Mouse (Mus musculus): ENCODE measurements at regions not wholly inside any gene's neighbourhood (a gene's known extent, or its start where the extent isn't known, plus 50 kb on each side); places are given as distances from the start of the nearest gene placed in this dataset.
A peak's percentile ranks its signal among the peaks of the same experiment; 100 is the strongest.
"Not testable (repeated sequence)": the region's sequence is repeated elsewhere in the genome, so short reads cannot be mapped to it uniquely, and the experiment has no call there.

DNA sequence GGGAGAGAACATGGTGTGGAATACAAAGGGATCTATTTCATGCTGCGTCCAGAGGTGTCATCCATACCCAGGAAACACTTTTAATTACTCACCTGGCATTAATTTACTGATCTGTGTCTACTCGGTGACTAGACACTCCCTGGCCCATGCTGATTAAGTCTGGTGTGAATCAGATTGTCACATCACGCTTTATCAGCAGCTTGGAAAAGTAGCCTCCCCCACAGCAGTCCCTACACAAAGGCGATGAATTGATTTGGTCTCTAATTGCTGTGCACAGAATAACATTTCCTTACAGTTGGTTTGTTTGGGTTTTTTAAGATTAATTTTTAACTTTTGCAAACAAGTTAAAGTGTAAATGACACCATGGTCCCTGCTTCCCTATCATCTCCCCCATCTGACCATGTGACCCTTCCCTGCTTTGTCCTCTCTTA is 484.7 kb upstream of the Gulo start:
- no peak for DNase-seq (ENCODE audit: low spot score in 2 of 2)

DNA sequence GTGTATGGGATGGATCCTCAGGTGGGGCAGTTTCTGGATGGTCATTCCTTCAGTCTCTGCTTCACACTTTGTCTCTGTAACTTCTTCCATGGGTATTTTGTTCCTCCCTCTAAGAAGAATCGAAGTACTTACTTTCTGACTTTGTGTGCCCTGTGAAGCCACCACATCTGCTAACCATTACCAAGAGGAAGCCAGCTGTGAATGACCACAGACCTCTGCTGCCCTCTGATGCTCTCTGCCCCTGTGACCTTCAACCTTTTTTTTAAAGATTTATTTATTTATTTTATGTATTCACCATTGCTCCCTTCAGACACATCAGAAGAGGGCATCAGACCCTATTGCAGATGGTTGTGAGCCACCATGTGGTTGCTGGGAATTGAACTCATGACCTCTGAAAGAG is 475.7 kb upstream of the Gulo start:
- DNase-seq (ENCODE audit: low spot score in 2 of 2) = not testable (repeated sequence)

DNA sequence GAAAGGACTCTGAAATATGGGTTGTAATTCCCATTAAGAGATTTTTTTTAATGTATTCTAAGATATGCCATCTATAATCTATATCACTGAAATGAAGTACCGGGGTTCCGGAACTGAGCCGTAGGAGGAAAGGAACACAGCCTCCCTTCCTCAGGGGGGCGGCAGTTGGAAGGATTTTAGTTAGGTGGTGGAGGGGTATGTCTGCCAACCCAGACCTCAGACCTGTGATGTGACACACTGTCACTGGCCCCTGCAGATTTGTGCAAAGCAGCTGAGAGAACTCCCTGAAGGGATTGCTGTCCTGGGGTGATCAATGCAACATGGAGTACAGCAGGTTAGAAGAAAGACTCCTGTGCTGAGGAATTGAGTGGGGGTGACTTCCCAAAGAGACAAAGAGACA is 470.2 kb upstream of the Gulo start:
- no peak for DNase-seq (ENCODE audit: low spot score in 2 of 2)

DNA sequence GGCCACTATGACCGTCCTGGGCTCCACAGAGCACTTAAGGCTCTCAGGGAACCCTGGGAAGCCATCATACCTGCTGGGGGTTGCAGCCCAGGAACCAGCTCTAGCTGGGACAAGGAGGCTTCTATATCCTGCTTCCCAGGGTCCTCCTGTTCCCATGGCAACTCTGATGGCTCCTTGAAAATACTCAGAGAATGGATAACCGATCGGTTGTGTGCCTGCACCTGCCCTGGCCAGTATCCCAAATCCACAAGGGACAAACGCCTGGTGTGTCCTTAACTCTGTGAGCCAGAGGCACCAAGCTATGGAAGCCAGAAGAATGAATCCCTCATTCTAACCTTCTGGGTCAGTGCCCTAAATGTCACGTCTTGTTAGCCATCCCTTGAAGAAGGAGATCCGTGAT is 469.6 kb upstream of the Gulo start:
- no peak for DNase-seq (ENCODE audit: low spot score in 2 of 2)

DNA sequence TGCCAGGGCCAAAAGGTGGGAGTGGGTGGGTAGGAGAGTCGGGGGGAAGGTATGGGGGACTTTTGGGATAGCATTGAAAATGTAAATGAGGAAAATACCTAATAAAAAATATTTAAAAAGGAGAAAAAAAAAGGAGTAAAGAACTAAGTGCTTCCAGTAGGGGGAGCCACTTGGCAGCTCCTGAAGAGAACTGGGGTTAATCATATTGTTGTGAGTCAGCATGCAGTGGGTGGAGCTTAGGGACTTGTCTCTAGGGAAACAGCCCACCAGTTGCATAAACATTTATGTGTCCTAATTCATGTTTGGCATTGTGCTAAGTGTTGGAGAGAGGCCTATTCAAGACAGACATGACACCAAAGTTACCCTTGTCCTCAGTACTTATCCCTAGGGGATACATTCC is 466.0 kb upstream of the Gulo start:
- DNase-seq (ENCODE audit: low spot score in 2 of 2) = no peak

DNA sequence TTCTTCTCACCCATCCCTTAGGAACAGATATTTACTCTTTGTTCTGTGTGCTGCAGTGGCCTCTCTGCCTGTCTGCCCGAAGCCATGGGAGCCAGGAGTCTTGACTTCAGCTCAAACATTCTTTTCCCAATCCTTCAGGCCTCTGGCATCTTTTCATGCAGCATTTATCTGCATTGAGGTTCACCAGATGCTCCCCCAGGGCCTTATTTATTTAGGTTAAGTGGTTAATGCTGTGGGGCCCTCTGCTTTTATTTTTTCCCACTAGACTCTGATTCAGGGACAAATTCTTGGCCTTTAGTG is 464.2 kb upstream of the Gulo start:
- DNase-seq (ENCODE audit: low spot score in 2 of 2) = no peak

DNA sequence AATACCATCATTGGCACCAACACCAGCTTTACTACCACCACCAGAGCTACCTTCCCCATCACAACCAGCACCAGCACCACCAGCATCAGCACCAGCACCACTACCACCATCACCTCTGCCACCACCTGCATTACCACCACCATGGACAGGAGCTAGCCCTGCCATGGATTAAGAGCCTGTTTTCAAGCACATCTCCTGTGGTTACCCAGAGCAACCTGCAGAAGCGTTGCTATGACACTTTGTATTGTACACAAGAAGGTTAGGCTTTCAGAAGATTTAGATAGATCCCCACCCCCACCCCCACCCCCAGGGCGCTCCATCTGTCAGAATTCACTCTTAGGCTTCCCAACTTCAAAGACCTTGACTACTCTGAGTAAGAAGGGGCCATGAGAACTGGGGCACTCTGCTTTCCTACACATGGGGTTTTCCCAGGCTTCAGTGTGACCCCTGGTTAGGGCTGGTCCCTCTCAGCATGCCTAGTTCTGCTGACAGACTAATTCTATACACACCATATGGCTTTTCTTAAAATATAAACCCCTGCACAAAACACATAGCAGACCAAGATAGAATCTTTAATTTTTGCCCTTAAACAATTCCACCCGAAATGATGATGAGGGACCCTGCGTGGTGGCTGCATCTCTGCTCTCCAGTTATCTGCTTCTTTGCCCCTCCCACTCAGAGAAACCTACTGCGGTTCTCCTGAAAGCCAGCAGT is 463.7 kb upstream of the Gulo start:
- no peak for DNase-seq (ENCODE audit: low spot score in 2 of 2)

DNA sequence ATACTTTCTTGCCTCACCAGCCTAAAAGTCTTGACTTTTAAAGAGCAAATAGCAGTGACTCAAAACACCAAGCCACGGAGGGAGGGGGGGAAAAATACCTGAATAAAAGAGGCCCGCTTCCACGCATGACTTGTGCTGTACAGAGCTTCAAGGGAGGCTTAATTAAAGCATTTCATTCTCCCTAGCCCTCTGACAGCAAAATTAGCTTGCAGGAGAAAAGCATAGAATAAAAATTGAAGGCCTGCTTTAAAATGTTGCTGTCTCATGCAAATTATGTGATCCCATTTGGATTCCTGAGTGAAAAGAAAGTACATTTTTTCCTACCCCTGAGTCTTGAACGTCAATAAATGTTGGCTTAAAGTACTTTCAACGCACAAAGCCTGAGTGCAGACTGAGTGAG is 453.1 kb upstream of the Gulo start:
- no peak for DNase-seq (ENCODE audit: low spot score in 2 of 2)

DNA sequence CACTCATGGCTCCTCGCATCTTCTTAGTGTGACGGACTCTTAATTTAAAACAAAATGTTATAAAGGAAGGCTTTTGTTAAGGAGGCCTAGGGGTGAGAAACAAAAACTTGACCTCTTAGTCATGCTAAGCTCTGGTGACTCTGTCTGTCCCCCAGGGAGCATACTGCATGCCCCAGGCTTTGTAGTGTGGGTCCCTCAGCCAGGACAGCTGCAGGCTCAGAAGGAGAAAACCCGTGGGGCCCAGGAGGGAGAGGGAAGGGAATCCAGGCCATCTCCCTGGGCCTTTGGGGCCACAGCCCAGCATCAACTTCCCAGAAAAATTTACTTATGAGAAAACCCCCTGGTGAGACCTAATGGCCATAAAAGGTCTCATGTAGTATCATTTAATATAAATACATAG is 451.8 kb upstream of the Gulo start:
- no peak for DNase-seq (ENCODE audit: low spot score in 2 of 2)

DNA sequence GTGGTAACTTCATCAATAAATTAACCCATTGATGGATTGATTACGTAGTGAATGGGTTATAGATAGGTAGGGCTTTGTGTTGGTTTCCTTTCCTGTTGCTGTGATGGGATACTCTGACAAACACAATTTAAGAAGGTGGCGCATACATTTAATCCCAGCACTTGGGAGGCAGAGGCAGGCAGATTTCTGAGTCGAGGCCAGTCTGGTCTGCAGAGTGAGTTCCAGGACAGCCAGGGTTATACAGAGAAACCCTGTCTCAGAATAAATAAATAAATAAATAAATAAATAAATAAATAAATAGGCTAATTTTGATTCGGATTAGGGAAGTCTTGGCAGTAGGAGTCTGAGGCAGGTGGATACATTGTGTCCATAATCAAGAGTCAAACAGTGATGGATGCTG is 449.7 kb upstream of the Gulo start:
- DNase-seq (ENCODE audit: low spot score in 2 of 2) = no peak

DNA sequence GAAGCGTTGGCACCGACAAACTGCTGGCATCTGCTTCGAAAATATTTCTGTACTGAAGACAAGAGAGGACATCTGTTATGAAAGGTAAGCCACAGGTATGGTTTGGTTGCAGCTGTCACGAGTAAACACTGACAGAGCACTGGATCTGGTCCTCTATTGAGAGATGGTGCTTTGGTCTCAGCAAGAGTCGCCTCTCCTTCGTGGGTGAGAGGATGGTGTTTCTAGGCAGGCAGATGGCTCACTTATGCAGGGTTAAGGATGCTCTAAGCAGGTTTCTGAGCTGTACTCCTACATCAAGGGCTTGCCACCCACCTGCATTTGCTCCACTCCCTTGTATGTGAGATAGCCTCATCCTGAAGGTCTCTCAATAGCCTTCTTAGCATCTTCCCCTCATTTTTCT is 448.3 kb upstream of the Gulo start:
- DNase-seq (ENCODE audit: low spot score in 2 of 2) = no peak

DNA sequence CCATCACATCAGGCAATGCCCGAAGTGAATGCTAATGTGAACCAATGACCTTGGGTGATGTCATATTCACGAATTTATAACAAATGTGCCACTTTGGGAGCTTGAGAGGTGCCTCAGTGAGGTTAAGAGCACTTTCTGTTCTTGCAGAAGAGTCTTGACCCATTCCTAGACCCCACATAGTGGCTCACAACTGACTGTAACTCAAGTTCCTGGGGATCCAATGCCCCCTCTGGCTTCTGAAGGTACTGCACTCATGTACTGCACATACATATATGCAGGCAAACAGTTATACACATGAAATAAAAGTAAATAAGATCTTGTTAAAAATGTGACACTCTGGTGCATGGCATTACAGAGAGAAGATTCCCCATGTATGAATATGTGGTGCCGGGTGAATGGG is 443.8 kb upstream of the Gulo start:
- no peak for DNase-seq (ENCODE audit: low spot score in 2 of 2)

DNA sequence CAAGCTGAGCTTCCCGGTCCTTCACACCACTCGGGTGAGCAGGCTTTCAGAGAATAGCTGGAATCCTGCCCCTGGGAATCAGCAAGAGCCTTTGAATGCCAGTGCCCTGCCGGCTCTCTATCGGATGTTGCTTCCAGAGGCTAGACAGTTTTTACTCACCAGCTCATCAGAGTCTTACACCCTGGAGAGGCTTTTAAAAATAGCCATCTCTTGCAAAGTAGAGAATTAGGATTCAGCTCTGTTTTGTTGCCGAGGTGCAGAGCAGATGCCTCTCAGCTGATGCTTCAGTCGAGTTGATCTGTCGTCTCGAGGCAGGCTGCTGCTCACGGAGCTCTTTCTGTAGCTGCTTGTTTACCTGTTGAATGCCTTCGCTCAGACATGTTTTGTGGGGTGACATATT is 441.3 kb upstream of the Gulo start:
- DNase-seq (ENCODE audit: low spot score in 2 of 2) = peak in 1 of 2 experiments; percentile 37

DNA sequence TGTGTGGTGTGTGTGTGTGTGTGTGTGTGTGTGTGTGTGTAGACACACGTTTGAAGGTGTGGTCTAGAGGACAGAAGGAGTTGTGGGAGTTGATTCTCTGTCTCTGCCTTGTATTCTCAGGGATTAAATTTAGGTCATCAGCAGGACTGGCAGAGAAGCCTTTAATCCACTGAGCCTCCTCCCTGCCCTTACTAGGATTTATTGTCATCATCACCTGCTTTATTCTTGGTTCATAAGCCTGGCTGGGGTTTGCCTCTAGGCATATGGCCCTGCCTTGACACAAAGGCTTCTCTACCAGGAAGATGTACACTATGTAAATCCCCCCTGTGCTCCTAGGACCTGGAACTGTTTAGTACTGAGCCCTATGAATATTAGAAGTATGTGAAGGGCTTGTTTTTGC is 433.6 kb upstream of the Gulo start:
- DNase-seq (ENCODE audit: low spot score in 2 of 2) = no peak

DNA sequence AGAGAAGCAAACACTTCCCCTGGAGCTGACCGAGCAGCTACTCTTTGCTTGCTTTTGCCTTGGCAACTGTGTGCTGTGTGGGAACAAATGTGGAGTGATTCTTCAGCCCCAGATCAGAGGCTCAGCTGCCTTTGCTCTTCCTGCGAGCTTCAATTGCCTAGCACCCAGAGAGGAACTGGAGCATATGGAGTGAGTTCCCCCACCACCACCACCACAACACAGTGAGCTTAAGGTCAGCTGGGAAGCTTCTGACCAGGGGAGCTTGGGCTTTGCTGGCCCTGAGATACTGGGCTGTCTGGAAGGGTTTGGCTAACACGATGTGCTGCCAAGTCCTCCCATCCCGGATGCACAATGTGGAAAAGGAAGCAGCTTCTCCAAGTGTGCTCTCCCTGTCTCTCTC is 432.8 kb upstream of the Gulo start:
- DNase-seq (ENCODE audit: low spot score in 2 of 2) = peak; percentile 22 to 39

DNA sequence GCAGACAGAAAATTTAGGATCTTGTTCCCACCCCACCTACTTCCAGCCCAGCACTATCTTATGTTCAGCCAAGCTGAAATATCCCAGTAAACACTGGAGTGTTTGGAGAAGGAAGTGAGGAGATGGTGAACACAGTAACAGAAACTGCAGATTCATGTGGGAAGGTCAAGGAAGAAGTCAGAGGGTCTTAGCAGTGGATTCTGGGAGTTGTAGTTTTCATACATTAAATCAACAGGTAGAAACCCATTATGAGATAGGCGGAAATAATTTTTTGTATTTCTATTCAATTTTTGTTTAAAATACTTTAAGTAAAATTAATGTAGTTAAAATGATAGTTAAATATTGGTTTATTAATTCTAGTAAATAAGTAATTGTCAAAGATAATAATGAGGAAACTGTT is 429.6 kb upstream of the Gulo start:
- DNase-seq (ENCODE audit: low spot score in 2 of 2) = no peak

DNA sequence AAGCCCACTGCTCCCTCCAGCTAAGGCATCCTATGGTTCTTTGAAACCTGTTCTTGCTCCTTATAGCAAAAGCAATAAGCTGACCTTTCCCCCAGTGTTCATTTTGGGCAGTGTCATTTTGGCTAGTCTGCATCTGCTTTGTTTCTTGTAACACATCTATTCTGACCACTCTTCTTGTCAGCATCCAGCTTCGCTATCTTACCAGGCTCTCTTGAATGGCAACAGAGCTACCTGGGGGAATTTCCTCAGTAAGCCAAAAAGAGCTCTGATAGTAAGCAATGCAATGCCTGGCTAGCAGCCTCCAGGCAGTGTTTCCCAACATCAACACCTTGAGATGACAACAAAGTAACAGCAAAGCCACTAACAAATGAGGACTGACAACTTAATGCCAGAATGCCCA is 429.0 kb upstream of the Gulo start:
- DNase-seq (ENCODE audit: low spot score in 2 of 2) = no peak

DNA sequence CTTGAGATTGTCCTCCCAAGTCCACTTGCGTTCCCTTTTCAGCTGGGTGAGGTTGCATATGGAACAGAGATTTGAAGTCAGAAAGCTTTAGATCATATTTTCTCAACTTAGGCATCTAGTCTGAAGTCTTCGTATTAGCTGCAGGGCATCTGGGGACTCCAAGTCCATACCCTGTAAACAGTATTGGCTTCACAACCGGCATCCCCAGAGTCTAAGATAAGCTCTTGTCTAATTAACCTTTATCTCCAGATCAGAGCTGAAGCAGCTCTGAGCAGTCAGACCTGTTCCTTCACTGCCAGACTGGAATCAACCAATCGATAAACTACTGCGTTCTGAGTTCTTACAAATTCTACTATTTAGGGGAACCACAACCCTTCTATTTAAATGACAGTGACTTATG is 422.6 kb upstream of the Gulo start:
- DNase-seq (ENCODE audit: low spot score in 2 of 2) = no peak

DNA sequence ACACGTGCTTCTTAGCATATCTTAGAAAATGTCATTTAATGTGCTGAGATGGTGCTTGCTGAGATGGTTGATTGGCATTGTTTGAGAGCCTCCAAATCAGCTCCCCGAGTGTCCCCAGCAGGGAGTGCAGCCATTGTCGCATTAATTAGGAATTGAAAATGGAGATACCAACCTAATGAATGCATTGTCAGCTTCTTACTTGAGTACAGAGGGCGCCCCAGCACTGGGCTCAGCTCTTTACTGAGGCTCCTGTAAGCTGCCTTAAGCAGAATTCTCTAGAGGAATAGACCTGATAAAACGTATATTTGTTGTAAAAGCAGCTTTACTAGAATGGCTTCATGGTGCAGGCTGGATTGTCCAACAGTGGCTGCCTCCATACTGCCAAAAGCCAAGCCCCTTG is 415.1 kb upstream of the Gulo start:
- DNase-seq (ENCODE audit: low spot score in 2 of 2) = peak; percentile 22 to 51
